Mouse (Mus musculus) lung, postnatal 0 days (tissue): ENCODE results near the gene Rab21.

Source experiments
- CTCF ChIP-seq: IDR thresholded peaks from 2 replicates; pipeline ENCODE4 v1.5.1; 2016; ENCODE audit warnings: antibody characterized with exemption, mild to moderate bottlenecking
- EP300 ChIP-seq: IDR thresholded peaks from 2 replicates; pipeline ENCODE4 v1.6.1; 2016; ENCODE audit warnings: antibody characterized with exemption, mild to moderate bottlenecking, control low read depth

DNA sequence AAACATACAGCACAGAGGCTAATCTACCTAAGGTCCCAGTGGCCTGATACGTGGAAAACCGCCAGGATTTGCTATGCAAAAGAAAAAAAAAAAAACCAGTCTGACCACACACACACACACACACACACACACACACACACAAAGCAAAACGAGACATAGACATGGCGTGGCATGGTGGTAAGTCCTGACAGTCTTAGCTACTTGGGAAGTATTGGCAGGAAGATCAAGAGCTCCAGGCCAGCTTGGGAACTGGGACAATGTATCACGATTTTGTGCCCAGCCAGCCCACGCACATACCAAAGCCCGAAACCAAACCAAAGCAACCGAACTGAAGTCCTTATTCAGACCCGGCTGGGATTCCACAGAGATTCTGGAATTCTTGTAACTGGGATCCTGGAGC is 18.1 kb upstream of the Rab21 start:
- TF ChIP-seq EP300 (no peak), CTCF (no peak)
